Mouse (Mus musculus) MEL (cell line): Measurements from ENCODE around the gene Mettl27. TPM values are rescaled to one million over a fixed set of nuclear protein-coding genes. Genes with fewer than 3 reads are reported as not detected.

Experiments used
- DNase-seq: peaks from one replicate; pipeline ENCODE4 v3.0.0; 2011; ENCODE audit warnings: low read depth, low spot score
- H3K27ac ChIP-seq: 2 replicates; pipeline ENCODE4 v1.5.1; 2012; ENCODE audit warnings: low read depth, mild to moderate bottlenecking, control low read depth, low read length, moderate library complexity; ENCODE audit not compliant: control insufficient read depth
- H3K27me3 ChIP-seq, 2 experiments: fragments of 150-350 bp in 1 of 2; sonication (generic) in 1 of 2; 2 replicates each; pipeline ENCODE4 v1.6.1; 2012; ENCODE audit warnings: low read length in 2 of 2, mild to moderate bottlenecking in 2 of 2, improper control_type of control experiment in 1 of 2, moderate library complexity in 1 of 2; ENCODE audit not compliant: insufficient read depth in 2 of 2, control insufficient read depth in 1 of 2
- H3K36me3 ChIP-seq, 2 experiments: 2 replicates each; pipeline ENCODE4 v1.6.1; 2012 to 2014; ENCODE audit warnings: low read length in 2 of 2, improper control_type of control experiment in 1 of 2, inconsistent platforms in 1 of 2, mild to moderate bottlenecking in 1 of 2; ENCODE audit not compliant: insufficient read depth in 2 of 2, control insufficient read depth in 1 of 2
- H3K4me1 ChIP-seq, 2 experiments: fragments of 150-350 bp in 1 of 2; sonication (generic) in 1 of 2; 2 replicates each; pipeline ENCODE4 v1.6.1; 2012; ENCODE audit warnings: low read length in 2 of 2, improper control_type of control experiment in 1 of 2, mild to moderate bottlenecking in 1 of 2; ENCODE audit not compliant: insufficient read depth in 2 of 2, control insufficient read depth in 1 of 2
- H3K4me3 ChIP-seq, 2 experiments: fragments of 150-350 bp in 1 of 2; sonication (generic) in 1 of 2; 2 replicates each; pipeline ENCODE4 v1.5.1; 2012; ENCODE audit warnings: low read depth in 2 of 2, low read length in 2 of 2, mild to moderate bottlenecking in 2 of 2, moderate library complexity in 2 of 2, control low read depth in 1 of 2, improper control_type of control experiment in 1 of 2; ENCODE audit not compliant: control insufficient read depth in 1 of 2, insufficient read depth in 1 of 2
- H3K79me2 ChIP-seq: 2 replicates; pipeline ENCODE4 v1.6.1; 2012; ENCODE audit warnings: mild to moderate bottlenecking, low read length, moderate library complexity; ENCODE audit not compliant: control insufficient read depth, poor library complexity, insufficient read depth
- H3K9ac ChIP-seq: 2 replicates; pipeline ENCODE4 v1.6.1; 2012; ENCODE audit warnings: low read depth, mild to moderate bottlenecking, control low read depth, low read length, moderate library complexity; ENCODE audit not compliant: control insufficient read depth, poor library complexity, severe bottlenecking
- H3K9me3 ChIP-seq: fragments of 150-350 bp; sonication (generic); replicated peaks from 2 replicates; pipeline ENCODE4 v1.6.1; 2012; ENCODE audit warnings: mild to moderate bottlenecking, low read length, improper control_type of control experiment, moderate library complexity; ENCODE audit not compliant: insufficient read depth
- BHLHE40 ChIP-seq: IDR thresholded peaks from 2 replicates; pipeline ENCODE4 v1.6.1; 2012; ENCODE audit warnings: low read depth, mild to moderate bottlenecking, inconsistent platforms, low read length, improper control_type of control experiment, borderline replicate concordance
- CHD1 ChIP-seq: IDR thresholded peaks from 2 replicates; pipeline ENCODE4 v1.6.1; 2012; ENCODE audit warnings: low read depth, mild to moderate bottlenecking, inconsistent platforms, low read length, improper control_type of control experiment
- CHD2 ChIP-seq: IDR thresholded peaks from 2 replicates; pipeline ENCODE4 v1.6.1; 2011; ENCODE audit warnings: low read length, improper control_type of control experiment
- ELF1 ChIP-seq: IDR thresholded peaks from 2 replicates; pipeline ENCODE4 v1.6.1; 2014; ENCODE audit warnings: low read depth, mild to moderate bottlenecking, inconsistent platforms, low read length, improper control_type of control experiment, moderate library complexity
- GABPA ChIP-seq: IDR thresholded peaks from 2 replicates; pipeline ENCODE4 v1.6.1; 2012; ENCODE audit warnings: low read depth, mild to moderate bottlenecking, inconsistent platforms, low read length, improper control_type of control experiment, moderate library complexity
- MAZ ChIP-seq: IDR thresholded peaks from 2 replicates; pipeline ENCODE4 v1.6.1; 2012; ENCODE audit warnings: low read depth, mild to moderate bottlenecking, inconsistent platforms, low read length, improper control_type of control experiment
- MEF2A ChIP-seq: IDR thresholded peaks from 2 replicates; pipeline ENCODE4 v1.6.1; 2014; ENCODE audit warnings: low read depth, mild to moderate bottlenecking, inconsistent platforms, low read length, improper control_type of control experiment; ENCODE audit not compliant: poor library complexity, insufficient replicate concordance, severe bottlenecking; ENCODE audit errors: extremely low read depth
- MYB ChIP-seq: IDR thresholded peaks from 2 replicates; pipeline ENCODE4 v1.6.1; 2011; ENCODE audit warnings: mild to moderate bottlenecking, low read depth, low read length, improper control_type of control experiment
- NELFE ChIP-seq: IDR thresholded peaks from 2 replicates; pipeline ENCODE4 v1.6.1; 2011; ENCODE audit warnings: low read depth, low read length, improper control_type of control experiment
- POLR2AphosphoS2 ChIP-seq: IDR thresholded peaks from 2 replicates; pipeline ENCODE4 v1.6.1; 2011; ENCODE audit warnings: low read length, improper control_type of control experiment
- SIN3A ChIP-seq: IDR thresholded peaks from 2 replicates; pipeline ENCODE4 v1.6.1; 2012; ENCODE audit warnings: low read length, improper control_type of control experiment, inconsistent platforms
- UBTF ChIP-seq: IDR thresholded peaks from 2 replicates; pipeline ENCODE4 v1.6.1; 2012; ENCODE audit warnings: low read depth, mild to moderate bottlenecking, inconsistent platforms, low read length, improper control_type of control experiment, moderate library complexity, borderline replicate concordance; ENCODE audit not compliant: insufficient read depth
- USF1 ChIP-seq: IDR thresholded peaks from 2 replicates; pipeline ENCODE4 v1.6.1; 2014; ENCODE audit warnings: low read depth, mild to moderate bottlenecking, inconsistent platforms, low read length, improper control_type of control experiment, moderate library complexity
- USF2 ChIP-seq, 2 experiments: IDR thresholded peaks; 2 replicates each; pipeline ENCODE4 v1.6.1; 2011 to 2012; ENCODE audit warnings: improper control_type of control experiment in 2 of 2, low read length in 2 of 2, borderline replicate concordance in 1 of 2, inconsistent platforms in 1 of 2, low read depth in 1 of 2, mild to moderate bottlenecking in 1 of 2; ENCODE audit not compliant: insufficient read depth in 1 of 2
- ZC3H11A ChIP-seq: IDR thresholded peaks from 2 replicates; pipeline ENCODE4 v1.6.1; 2012; ENCODE audit warnings: low read depth, mild to moderate bottlenecking, inconsistent platforms, low read length, improper control_type of control experiment
- ZMIZ1 ChIP-seq: IDR thresholded peaks from 2 replicates; pipeline ENCODE4 v1.6.1; 2012; ENCODE audit warnings: low read depth, mild to moderate bottlenecking, inconsistent platforms, low read length, improper control_type of control experiment, moderate library complexity
- ZNF384 ChIP-seq: IDR thresholded peaks from 2 replicates; pipeline ENCODE4 v1.6.1; 2012; ENCODE audit warnings: low read depth, mild to moderate bottlenecking, inconsistent platforms, low read length, improper control_type of control experiment
- polyA plus RNA-seq, 2 experiments: library from polyadenylated mRNA; stranded (reverse) in 1 of 2; unstranded in 1 of 2; fragments of >175 nt in 1 of 2; fragments of >200 nt in 1 of 2; gene quantifications; 2 replicates each; pipeline versions ENCODE4 v1.2.1 to v1.2.4; 2012; ENCODE audit warnings: low replicate concordance in 2 of 2, low read depth in 1 of 2; ENCODE audit not compliant: insufficient read length in 2 of 2, insufficient read depth in 1 of 2, missing spikeins in 1 of 2
- total RNA-seq: library from RNA; depleted of rRNA; stranded (reverse); fragments of 300-350 nt; gene quantifications from 2 replicates; pipeline ENCODE4 v1.2.3, GENCODE M21; 2012

Mettl27 gene
- total and polyA plus RNA-seq, 3 experiments, result 0.96 to 3.1 TPM; not detected in 1

- no peak overlapping the region for H3K9ac ChIP-seq
- H3K27me3 ChIP-seq, result peaks cover 8 to 10% of the 10 kb centered on the region in 2 experiments
- DNase-seq, result no peak
- H3K27ac ChIP-seq, result no peak overlapping the region
- H3K4me1 ChIP-seq, result no peaks in the 10 kb centered on the region
- no peaks in the 10 kb centered on the region for H3K9me3 ChIP-seq
- H3K4me3 ChIP-seq, result no peak overlapping the region
- TF ChIP-seq USF1 (no peak), NELFE (no peak), MAZ (no peak), USF2 (IDR thresholded peaks at IDR 0.05; ENCODE audit: borderline replicate concordance in 1 of 2, insufficient read depth in 1 of 2, low read depth in 1 of 2, low read length in 2 of 2) (no peak), SIN3A (no peak), CHD1 (no peak), UBTF (no peak), BHLHE40 (no peak), CHD2 (no peak), GABPA (no peak), ELF1 (no peak), ZNF384 (no peak), MYB (no peak), ZMIZ1 (no peak), ZC3H11A (no peak)
- H3K79me2 ChIP-seq, result no peaks in the 10 kb centered on the region
- no peaks in the 10 kb centered on the region for H3K36me3 ChIP-seq
These were observed 44.5 kb upstream of the Mettl27 start for GRCm38 (mm10) chr5:134887447-134888335.

- H3K36me3 ChIP-seq, result no peaks in the 10 kb centered on the region
- no peak for TF ChIP-seq MEF2A
- no peak for TF ChIP-seq SIN3A
- no peak for TF ChIP-seq UBTF
- TF ChIP-seq POLR2AphosphoS2, result no peak
- no peak overlapping the region for H3K27ac ChIP-seq
- H3K79me2 ChIP-seq, result no peaks in the 10 kb centered on the region
- H3K9ac ChIP-seq, result no peak overlapping the region
- no peaks in the 10 kb centered on the region for H3K9me3 ChIP-seq
- H3K4me1 ChIP-seq, result no peaks in the 10 kb centered on the region
- H3K27me3 ChIP-seq, result peaks cover 5 to 10% of the 10 kb centered on the region in 2 experiments
- no peak for DNase-seq
- H3K4me3 ChIP-seq, result no peak overlapping the region
These were observed 43.7 kb upstream of the Mettl27 start for GRCm38 (mm10) chr5:134888505-134888904.
